Mouse (Mus musculus) activated CD4-positive, CD25-positive, alpha-beta regulatory T cell, adult 4 months (primary cell): Measurements from ENCODE around the gene Shkbp1. TPM values are rescaled to one million over a fixed set of nuclear protein-coding genes. Genes with fewer than 3 reads are reported as not detected.
A peak's percentile ranks its signal among the peaks of the same experiment; 100 is the strongest.

ENCODE experiments used
- ATAC-seq: one replicate; pipeline ENCODE4 v1.8.0; 2017
- polyA plus RNA-seq, 2 experiments: library from polyadenylated mRNA; unstranded; fragments of 100-300 nt; shearing (Covaris generic); gene quantifications; one replicate each; pipeline ENCODE4 v1.2.1; 2017

Gene Shkbp1
- polyA plus RNA-seq, 2 experiments from 2014 or later = 48.9 to 66.0 TPM

- no peak for ATAC-seq
Observed at GRCm38 (mm10) chr7:27333316-27333941, 22.4 kb downstream of the Shkbp1 start.

GRCm38 (mm10) chr7:27332353-27333199, 23.2 kb downstream of the Shkbp1 start:
- ATAC-seq = peak; percentile 32

- ATAC-seq = no peak
Observed at GRCm38 (mm10) chr7:27331854-27332253, 24.0 kb downstream of the Shkbp1 start.

- no peak for ATAC-seq
Observed at GRCm38 (mm10) chr7:27331541-27331851, 24.3 kb downstream of the Shkbp1 start.

GRCm38 (mm10) chr7:27330709-27331540, 24.9 kb downstream of the Shkbp1 start:
- ATAC-seq = peak; percentile 30

GRCm38 (mm10) chr7:27329981-27330380, 25.8 kb downstream of the Shkbp1 start:
- ATAC-seq = no peak

- ATAC-seq = peak; percentile 83
Observed at GRCm38 (mm10) chr7:27329326-27329947, 26.4 kb downstream of the Shkbp1 start.

GRCm38 (mm10) chr7:27328648-27329047, 27.2 kb downstream of the Shkbp1 start:
- ATAC-seq = no peak

- no peak for ATAC-seq
Observed at GRCm38 (mm10) chr7:27328161-27328560, 27.7 kb downstream of the Shkbp1 start.

GRCm38 (mm10) chr7:27327500-27327899, 28.3 kb downstream of the Shkbp1 start:
- ATAC-seq = no peak

- ATAC-seq = no peak
Observed at GRCm38 (mm10) chr7:27326101-27326880, 29.5 kb downstream of the Shkbp1 start.

- ATAC-seq = no peak
Observed at GRCm38 (mm10) chr7:27325697-27326096, 30.1 kb downstream of the Shkbp1 start.

GRCm38 (mm10) chr7:27324928-27325327, 30.9 kb downstream of the Shkbp1 start:
- no peak for ATAC-seq

GRCm38 (mm10) chr7:27324161-27324560, 31.7 kb downstream of the Shkbp1 start:
- ATAC-seq = no peak

GRCm38 (mm10) chr7:27323001-27323400, 32.8 kb downstream of the Shkbp1 start:
- ATAC-seq = no peak

GRCm38 (mm10) chr7:27322291-27322690, 33.5 kb downstream of the Shkbp1 start:
- no peak for ATAC-seq

- ATAC-seq = no peak
Observed at GRCm38 (mm10) chr7:27319411-27319810, 36.4 kb downstream of the Shkbp1 start.

GRCm38 (mm10) chr7:27315958-27316357, 39.9 kb downstream of the Shkbp1 start:
- ATAC-seq = no peak

- no peak for ATAC-seq
Observed at GRCm38 (mm10) chr7:27314393-27314792, 41.4 kb downstream of the Shkbp1 start.

GRCm38 (mm10) chr7:27311651-27312284, 44.1 kb downstream of the Shkbp1 start:
- ATAC-seq = no peak

GRCm38 (mm10) chr7:27310996-27311535, 44.8 kb downstream of the Shkbp1 start:
- no peak for ATAC-seq
